Mouse (Mus musculus): ENCODE results near the gene Gm43517. TPM values are rescaled to one million over a fixed set of nuclear protein-coding genes. Genes with fewer than 3 reads are reported as not detected.

The Gm43517 gene
- total RNA-seq (2021): not detected
- long read RNA-seq, experiment 1: 0 reads
- long read RNA-seq, experiment 2: 0 reads

DNA sequence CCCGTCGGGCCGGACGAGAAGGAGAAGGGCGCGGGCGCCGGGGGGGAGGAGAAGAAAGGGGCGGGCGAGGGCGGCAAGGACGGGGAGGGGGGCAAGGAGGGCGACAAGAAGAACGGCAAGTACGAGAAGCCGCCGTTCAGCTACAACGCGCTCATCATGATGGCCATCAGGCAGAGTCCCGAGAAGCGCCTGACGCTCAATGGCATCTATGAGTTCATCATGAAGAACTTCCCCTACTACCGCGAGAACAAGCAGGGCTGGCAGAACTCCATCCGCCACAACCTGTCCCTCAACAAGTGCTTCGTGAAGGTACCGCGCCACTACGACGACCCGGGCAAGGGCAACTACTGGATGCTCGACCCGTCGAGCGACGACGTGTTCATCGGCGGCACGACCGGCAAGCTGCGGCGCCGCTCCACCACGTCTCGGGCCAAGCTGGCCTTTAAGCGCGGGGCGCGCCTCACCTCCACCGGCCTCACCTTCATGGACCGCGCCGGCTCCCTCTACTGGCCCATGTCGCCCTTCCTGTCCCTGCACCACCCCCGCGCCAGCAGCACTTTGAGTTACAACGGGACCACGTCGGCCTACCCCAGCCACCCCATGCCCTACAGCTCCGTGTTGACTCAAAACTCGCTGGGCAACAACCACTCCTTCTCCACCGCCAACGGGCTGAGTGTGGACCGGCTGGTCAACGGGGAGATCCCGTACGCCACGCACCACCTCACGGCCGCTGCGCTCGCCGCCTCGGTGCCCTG is at the start of gene Gm43517:
TSS of gene Gm43517 (plus strand) at position 299 of the 755 bp plus-strand sequence.
- no peak for DNase-seq

GRCm38 (mm10) chr12:49349697-49350096 is 35.3 kb upstream of the Gm43517 start:
- no peak for DNase-seq

GRCm38 (mm10) chr12:49368931-49369330 is 16.0 kb upstream of the Gm43517 start:
- no peak for DNase-seq

GRCm38 (mm10) chr12:49372170-49372569 is 12.8 kb upstream of the Gm43517 start:
- DNase-seq: no peak

GRCm38 (mm10) chr12:49373176-49373575 is 11.8 kb upstream of the Gm43517 start:
- no peak for DNase-seq

- no peak for DNase-seq
These were observed 11.0 kb upstream of the Gm43517 start for GRCm38 (mm10) chr12:49373821-49374605.

- DNase-seq: no peak
These were observed 10.4 kb upstream of the Gm43517 start for GRCm38 (mm10) chr12:49374606-49374995.

GRCm38 (mm10) chr12:49375427-49376317 is 9.3 kb upstream of the Gm43517 start:
- no peak for DNase-seq

- DNase-seq: no peak
These were observed 8.5 kb upstream of the Gm43517 start for GRCm38 (mm10) chr12:49376318-49376992.

DNA sequence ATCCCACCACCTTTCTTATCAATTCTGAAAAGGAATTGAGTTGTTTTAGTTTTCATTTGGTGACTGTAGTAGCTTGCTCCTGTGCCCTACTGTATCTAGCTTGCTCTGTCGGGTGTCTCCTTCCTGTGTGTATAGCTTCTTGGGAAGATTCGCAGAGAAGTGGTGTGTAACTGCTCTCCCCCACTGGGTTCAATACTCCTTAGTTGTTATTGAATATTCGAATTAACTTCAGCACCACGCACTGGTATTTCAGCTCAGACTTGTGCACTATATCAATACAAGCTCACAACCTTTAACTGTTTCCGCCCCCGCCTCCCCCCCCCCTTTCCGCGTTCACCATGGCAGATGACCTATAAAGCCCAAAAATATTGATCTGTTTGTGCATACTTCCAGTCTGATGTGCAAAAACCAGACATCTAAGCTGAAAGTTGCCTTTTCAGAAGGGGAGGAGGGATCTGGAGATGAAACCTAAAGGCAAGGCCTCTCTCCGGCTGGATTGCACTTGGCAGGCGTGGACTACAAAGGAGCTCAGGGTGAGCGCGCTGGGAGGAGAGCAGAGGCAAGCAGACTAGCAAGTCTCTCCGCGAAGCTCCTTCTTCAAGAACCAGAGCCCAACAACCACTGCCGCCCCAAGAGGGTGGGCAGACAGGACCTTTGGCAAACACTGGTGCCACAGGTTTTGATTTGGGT is 7.5 kb upstream of the Gm43517 start:
- no peak for DNase-seq

- no peak for DNase-seq
These were observed 6.1 kb upstream of the Gm43517 start for GRCm38 (mm10) chr12:49378920-49379319.

DNA sequence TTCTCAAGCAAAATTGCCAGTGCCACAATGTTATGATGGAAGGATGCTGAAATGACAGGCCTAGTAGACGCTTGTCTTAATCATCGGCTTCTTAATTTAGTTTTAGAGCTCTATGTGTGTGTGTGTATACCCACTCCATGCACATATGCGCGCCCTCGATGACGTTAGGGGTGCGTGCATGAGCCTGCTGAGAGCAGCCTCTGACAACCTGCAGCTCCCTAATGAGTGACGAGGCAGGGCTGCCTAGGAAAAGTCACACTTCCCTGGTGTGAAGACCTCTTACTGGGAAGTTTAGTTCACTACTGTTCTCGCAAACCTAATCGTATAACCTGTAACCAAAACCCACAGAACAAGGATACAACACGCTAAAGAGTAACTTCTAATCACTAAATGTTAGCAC is 5.5 kb upstream of the Gm43517 start:
- DNase-seq: no peak

- no peak for DNase-seq
These were observed 4.5 kb upstream of the Gm43517 start for GRCm38 (mm10) chr12:49380442-49380841.

DNA sequence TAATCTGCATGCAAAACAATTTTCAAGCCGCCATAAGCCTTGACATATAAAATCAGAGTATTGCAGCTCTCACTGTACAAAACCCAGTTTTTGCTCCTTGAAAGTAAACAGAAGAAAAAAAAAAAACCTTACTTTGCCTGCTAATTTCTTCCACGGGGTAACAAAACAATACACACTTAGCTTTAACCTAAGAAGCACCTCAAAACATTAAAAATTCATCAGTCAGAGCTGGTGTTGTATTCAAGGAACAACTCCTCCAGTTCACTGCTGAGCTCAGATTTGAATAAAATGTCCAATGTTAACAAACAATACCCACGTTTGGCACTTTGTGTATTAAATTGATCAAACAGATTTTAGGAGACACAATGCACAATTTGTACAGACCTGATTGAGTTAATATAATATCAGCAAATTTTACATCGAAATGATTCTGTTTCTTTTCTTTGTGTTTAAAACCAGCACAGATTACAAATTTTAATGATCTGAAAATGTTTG is 3.9 kb upstream of the Gm43517 start:
- no peak for DNase-seq

GRCm38 (mm10) chr12:49381721-49382365 is 3.1 kb upstream of the Gm43517 start:
- DNase-seq: no peak

- no peak for DNase-seq
These were observed 2.1 kb upstream of the Gm43517 start, which contains the start of gene Foxg1 for GRCm38 (mm10) chr12:49382565-49383520. TSS of gene Foxg1 (plus strand) at chr12:49382660.

- DNase-seq: no peak
These were observed 1.3 kb upstream of the Gm43517 start for GRCm38 (mm10) chr12:49383521-49384133.

DNA sequence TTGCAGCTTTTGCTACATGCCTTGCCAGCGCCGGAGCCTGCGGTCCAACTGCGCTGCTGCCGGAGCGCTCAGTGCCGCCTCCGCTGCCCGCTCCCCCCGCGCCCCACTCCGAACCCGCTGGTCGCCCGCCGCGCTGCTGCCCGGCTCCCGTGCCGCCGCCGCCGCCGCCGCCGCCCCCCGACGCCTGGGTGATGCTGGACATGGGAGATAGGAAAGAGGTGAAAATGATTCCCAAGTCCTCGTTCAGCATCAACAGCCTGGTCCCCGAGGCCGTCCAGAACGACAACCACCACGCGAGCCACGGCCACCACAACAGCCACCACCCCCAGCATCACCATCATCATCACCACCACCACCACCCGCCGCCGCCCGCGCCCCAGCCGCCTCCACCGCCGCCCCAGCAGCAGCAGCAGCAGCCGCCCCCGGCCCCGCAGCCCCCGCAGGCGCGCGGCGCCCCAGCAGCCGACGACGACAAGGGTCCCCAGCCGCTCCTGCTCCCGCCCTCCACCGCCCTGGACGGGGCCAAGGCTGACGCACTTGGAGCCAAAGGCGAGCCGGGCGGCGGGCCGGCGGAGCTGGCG is 589 bp upstream of the Gm43517 start:
- no peak for DNase-seq

All from gastrocnemius, postnatal 25 days (tissue).